Comparison of ENCODE assay signal across 11 mouse cellular contexts in genomic region chr11:96304381-96305195, GRCm38 (mm10). TPM values are rescaled to one million over a fixed set of nuclear protein-coding genes. Genes with fewer than 3 reads are reported as not detected.
DNase-seq lines count a peak whose midpoint lies in the region; ATAC-seq lines count a peak whose summit lies in the region.
"Had no signal": no experiment of that assay in that cellular context is flagged by ENCODE, and none has a peak within 500 bp of the region (broad histone marks: within the 10 kb centered on the region; RNA-seq: fewer than 3 reads in every experiment).

No protein-coding gene starts in this region.

- peaks cover 100% of the 10 kb centered on the region for H3K27me3 ChIP-seq in heart, embryonic 11.5 days (ENCODE audit: control insufficient read depth, insufficient read depth, low read length)
- H3K27me3 ChIP-seq in hindbrain, embryonic 12.5 days = peaks cover 98% of the 10 kb centered on the region
- no peaks in the 10 kb centered on the region for H3K27me3 ChIP-seq in kidney, embryonic 16.5 days (ENCODE audit: insufficient read depth, low read length)
- H3K27me3 ChIP-seq in midbrain, embryonic 10.5 days (ENCODE audit: low read depth, poor library complexity, severe bottlenecking) = peaks cover 100% of the 10 kb centered on the region

- H3K36me3 ChIP-seq in heart, embryonic 11.5 days (ENCODE audit: control insufficient read depth, insufficient read depth, low read length) = no peaks in the 10 kb centered on the region
- H3K36me3 ChIP-seq in hindbrain, embryonic 12.5 days = no peaks in the 10 kb centered on the region
- H3K36me3 ChIP-seq in kidney, embryonic 16.5 days (ENCODE audit: insufficient read depth, low read length) = peaks cover 5% of the 10 kb centered on the region; the same call in 1 of the 2 replicates
- H3K36me3 ChIP-seq in midbrain, embryonic 10.5 days = no peaks in the 10 kb centered on the region

- WGBS in heart, embryonic 11.5 days (ENCODE audit: insufficient replicate concordance) = under 1% methylated on average over 38 of the region's 38 CpGs
- 1% methylated on average over 38 of the region's 38 CpGs for WGBS in hindbrain, embryonic 12.5 days
- 11% methylated on average over 38 of the region's 38 CpGs for WGBS in kidney, embryonic 16.5 days
- 2% methylated on average over 38 of the region's 38 CpGs for WGBS in midbrain, embryonic 10.5 days

- H3K9me3 ChIP-seq in heart, embryonic 11.5 days (replicated peaks; ENCODE audit: control insufficient read depth, low read length) = no peaks in the 10 kb centered on the region
- no peaks in the 10 kb centered on the region for H3K9me3 ChIP-seq in hindbrain, embryonic 12.5 days (replicated peaks)
- H3K9me3 ChIP-seq in kidney, embryonic 16.5 days (ENCODE audit: low read length) = no peaks in the 10 kb centered on the region
- no peaks in the 10 kb centered on the region for H3K9me3 ChIP-seq in midbrain, embryonic 10.5 days (replicated peaks)

- intact Hi-C loops in heart, postnatal 10 days (cut with DNase I) = loop anchor here (5.0 kb wide), 2 partner anchors 248 to 368 kb away; no protein-coding TSS in a partner anchor

- DNase-seq in heart, postnatal 10 days = no peak
- peak; percentile 33 for DNase-seq in lung, postnatal 14 days
- DNase-seq in ovary, postnatal 36 days (ENCODE audit: low spot score) = no peak
- no peak for DNase-seq in midbrain, embryonic 10.5 days (ENCODE audit: low spot score)
- DNase-seq in gastrocnemius, postnatal 4 days (ENCODE audit: low spot score in 2 of 2) = no peak
- DNase-seq: cerebellum, adult 9-11 months had no signal

- H3K4me2 ChIP-seq in heart, embryonic 11.5 days = peak overlapping the region; percentile 52
- H3K4me2 ChIP-seq in hindbrain, embryonic 12.5 days (replicated peaks) = peak overlapping the region; percentile 62
- peak overlapping the region; percentile 90 for H3K4me2 ChIP-seq in kidney, embryonic 16.5 days (replicated peaks; ENCODE audit: low read depth, low read length)

- peak overlapping the region; percentile 11 for H3K4me3 ChIP-seq in heart, embryonic 11.5 days (ENCODE audit: low read depth, low read length)
- peak overlapping the region; percentile 36 for H3K4me3 ChIP-seq in hindbrain, embryonic 12.5 days
- peak overlapping the region; percentile 71 for H3K4me3 ChIP-seq in kidney, embryonic 16.5 days (ENCODE audit: low read length)
- no peak overlapping the region for H3K4me3 ChIP-seq in midbrain, embryonic 10.5 days

- no peak overlapping the region for H3K27ac ChIP-seq in heart, embryonic 11.5 days (ENCODE audit: low read depth, low read length)
- H3K27ac ChIP-seq in hindbrain, embryonic 12.5 days = peak overlapping the region; percentile 90
- peak overlapping the region; percentile 99 for H3K27ac ChIP-seq in kidney, embryonic 16.5 days (ENCODE audit: low read length)
- H3K27ac ChIP-seq in midbrain, embryonic 10.5 days (replicated peaks) = no peak overlapping the region

- no peak for ATAC-seq in heart, embryonic 11.5 days (replicated peaks; ENCODE audit: insufficient number of reproducible peaks, low FRiP score, low TSS enrichment)
- no peak for ATAC-seq in hindbrain, embryonic 12.5 days (ENCODE audit: low FRiP score)
- ATAC-seq in kidney, embryonic 16.5 days (ENCODE audit: low FRiP score, low TSS enrichment) = no peak
- ATAC-seq: CD4-positive, CD25-positive, alpha-beta regulatory T cell, adult 4 months; forebrain, embryonic 16.5 days had no signal

- H3K4me1 ChIP-seq in heart, embryonic 11.5 days (ENCODE audit: control insufficient read depth, insufficient read depth, low read length) = peaks cover 6% of the 10 kb centered on the region; the same call in 1 of the 2 replicates
- H3K4me1 ChIP-seq in hindbrain, embryonic 12.5 days = no peaks in the 10 kb centered on the region; the same call in 1 of the 2 replicates
- peaks cover 67% of the 10 kb centered on the region for H3K4me1 ChIP-seq in kidney, embryonic 16.5 days (ENCODE audit: insufficient read depth, low read length)
- H3K4me1 ChIP-seq in midbrain, embryonic 10.5 days = peaks cover 14% of the 10 kb centered on the region

- H3K9ac ChIP-seq in heart, embryonic 11.5 days (ENCODE audit: low read depth, low read length) = peak overlapping the region; percentile 16; the same call in 1 of the 2 replicates
- peak overlapping the region; percentile 73 for H3K9ac ChIP-seq in hindbrain, embryonic 12.5 days
- H3K9ac ChIP-seq in kidney, embryonic 16.5 days (replicated peaks; ENCODE audit: low read length) = peak overlapping the region; percentile 90

RNA-seq across cellular contexts. Expression of gene Hoxb5, which starts 1.5 kb away (rescaled TPM):
- polyA plus RNA-seq in heart, embryonic 11.5 days (2014; fragmentation: Nextera tagmentation; extraction: Ambion mirVana) = 0.65 and 2.4 TPM in 2 replicates
- under 1 TPM; 0.45 to 0.62 TPM for total RNA-seq in heart, postnatal 10 days (2021)
- 74.3 and 126 TPM in 2 replicates for polyA plus RNA-seq in hindbrain, embryonic 12.5 days (2016; fragmentation: Nextera tagmentation; extraction: Ambion mirVana)
- polyA plus RNA-seq in kidney, embryonic 16.5 days (2015; fragmentation: Nextera tagmentation; extraction: Ambion mirVana) = 19.2 and 24.3 TPM in 2 replicates
- polyA plus RNA-seq in midbrain, embryonic 10.5 days (2016; fragmentation: Nextera tagmentation; extraction: Ambion mirVana) = not detected in 2 replicates
- total RNA-seq in gastrocnemius, postnatal 4 days (2021) = 1 to 10 TPM in 1 of 2 experiments, under 1 TPM in 1; 0.80 to 1.1 TPM
- polyA plus RNA-seq: CD4-positive, CD25-positive, alpha-beta regulatory T cell, adult 4 months; forebrain, embryonic 16.5 days had no signal

RNA-seq across cellular contexts. Expression of gene Hoxb6, which starts 12.3 kb away (rescaled TPM):
- polyA plus RNA-seq in heart, embryonic 11.5 days (2014; fragmentation: Nextera tagmentation; extraction: Ambion mirVana) = 0.32 and 0.90 TPM in 2 replicates
- total RNA-seq in heart, postnatal 10 days (2021) = not detected
- polyA plus RNA-seq in hindbrain, embryonic 12.5 days (2016; fragmentation: Nextera tagmentation; extraction: Ambion mirVana) = 60.0 and 64.5 TPM in 2 replicates
- polyA plus RNA-seq in kidney, embryonic 16.5 days (2015; fragmentation: Nextera tagmentation; extraction: Ambion mirVana) = 50.3 and 55.7 TPM in 2 replicates
- not detected in 2 replicates for polyA plus RNA-seq in midbrain, embryonic 10.5 days (2016; fragmentation: Nextera tagmentation; extraction: Ambion mirVana)
- total RNA-seq in gastrocnemius, postnatal 4 days (2021) = 1 to 10 TPM in 1 of 2 experiments, under 1 TPM in 1; 0.62 to 1.3 TPM
- polyA plus RNA-seq: CD4-positive, CD25-positive, alpha-beta regulatory T cell, adult 4 months; forebrain, embryonic 16.5 days had no signal

RNA-seq across cellular contexts. Expression of gene Hoxb4, which starts 13.5 kb away (rescaled TPM):
- 0.21 and 0.77 TPM in 2 replicates for polyA plus RNA-seq in heart, embryonic 11.5 days (2014; fragmentation: Nextera tagmentation; extraction: Ambion mirVana)
- 1 to 10 TPM; 1.1 TPM for total RNA-seq in heart, postnatal 10 days (2021)
- 7.7 and 8.1 TPM in 2 replicates for polyA plus RNA-seq in hindbrain, embryonic 12.5 days (2016; fragmentation: Nextera tagmentation; extraction: Ambion mirVana)
- polyA plus RNA-seq in kidney, embryonic 16.5 days (2015; fragmentation: Nextera tagmentation; extraction: Ambion mirVana) = 4.1 and 6.2 TPM in 2 replicates
- not detected in 2 replicates for polyA plus RNA-seq in midbrain, embryonic 10.5 days (2016; fragmentation: Nextera tagmentation; extraction: Ambion mirVana)
- total RNA-seq in gastrocnemius, postnatal 4 days (2021) = under 1 TPM; 0.57 to 0.91 TPM
- polyA plus RNA-seq: forebrain, embryonic 16.5 days had no signal

RNA-seq across cellular contexts. Expression of gene Hoxb7, which starts 18.2 kb away (rescaled TPM):
- polyA plus RNA-seq in heart, embryonic 11.5 days (2014; fragmentation: Nextera tagmentation; extraction: Ambion mirVana) = 0.28 and 0.31 TPM in 2 replicates
- total RNA-seq in heart, postnatal 10 days (2021) = not detected
- polyA plus RNA-seq in hindbrain, embryonic 12.5 days (2016; fragmentation: Nextera tagmentation; extraction: Ambion mirVana) = 9.6 and 11.0 TPM in 2 replicates
- polyA plus RNA-seq in kidney, embryonic 16.5 days (2015; fragmentation: Nextera tagmentation; extraction: Ambion mirVana) = 60.9 and 68.3 TPM in 2 replicates
- not detected in 2 replicates for polyA plus RNA-seq in midbrain, embryonic 10.5 days (2016; fragmentation: Nextera tagmentation; extraction: Ambion mirVana)
- total RNA-seq in gastrocnemius, postnatal 4 days (2021) = 1 to 10 TPM; 1.8 to 2.1 TPM
- polyA plus RNA-seq: CD4-positive, CD25-positive, alpha-beta regulatory T cell, adult 4 months; forebrain, embryonic 16.5 days had no signal

RNA-seq across cellular contexts. Expression of gene Hoxb3, which starts 18.5 kb away (rescaled TPM):
- polyA plus RNA-seq in heart, embryonic 11.5 days (2014; fragmentation: Nextera tagmentation; extraction: Ambion mirVana) = 0.74 and 1.0 TPM in 2 replicates
- total RNA-seq in heart, postnatal 10 days (2021) = 1 to 10 TPM; 1.1 TPM
- 15.3 and 19.3 TPM in 2 replicates for polyA plus RNA-seq in hindbrain, embryonic 12.5 days (2016; fragmentation: Nextera tagmentation; extraction: Ambion mirVana)
- 3.7 and 4.3 TPM in 2 replicates for polyA plus RNA-seq in kidney, embryonic 16.5 days (2015; fragmentation: Nextera tagmentation; extraction: Ambion mirVana)
- not detected in 2 replicates for polyA plus RNA-seq in midbrain, embryonic 10.5 days (2016; fragmentation: Nextera tagmentation; extraction: Ambion mirVana)
- 1 to 10 TPM; 1.0 to 1.3 TPM for total RNA-seq in gastrocnemius, postnatal 4 days (2021)
- polyA plus RNA-seq: forebrain, embryonic 16.5 days had no signal

Comparison
In these comparisons a context has a peak if more than half of its experiments do, and no peak if none do; other contexts are left out.
1. H3K27ac ChIP-seq: peak in hindbrain, embryonic 12.5 days (single experiment) and kidney, embryonic 16.5 days (single experiment); none in heart, embryonic 11.5 days (single experiment) and midbrain, embryonic 10.5 days (single experiment).
2. H3K9ac ChIP-seq: peak in every context shown above with its lines; median percentile 90 in kidney, embryonic 16.5 days; 73 in hindbrain, embryonic 12.5 days; 16 in heart, embryonic 11.5 days.
3. RNA of gene Hoxb6, which starts 12.3 kb away (polyA plus RNA-seq): 60.0 to 64.5 TPM in hindbrain, embryonic 12.5 days and 50.3 to 55.7 TPM in kidney, embryonic 16.5 days; 0.32 to 0.90 TPM in heart, embryonic 11.5 days and not detected in midbrain, embryonic 10.5 days; every median in the first group is over 10 times any median in the second.
4. Peak in every context shown above with its lines, with median percentiles within 50 percentile points of each other: H3K4me2 ChIP-seq.